Mouse (Mus musculus) ES-CJ7 (cell line): ENCODE results near the gene Acss3.
A peak's percentile ranks its signal among the peaks of the same experiment; 100 is the strongest.

Source experiments
- DNase-seq: peaks from one replicate; pipeline ENCODE4 v3.0.0; 2011; ENCODE audit warnings: low read depth, low spot score

The Acss3 gene

GRCm38 (mm10) chr10:107123529-107124335 is at the start of gene Acss3:
TSS of gene Acss3 (minus strand) at chr10:107123668.
- peak; percentile 63 for DNase-seq

- DNase-seq = no peak
Observed at GRCm38 (mm10) chr10:107172003-107172689, 48.7 kb upstream of the Acss3 start.

DNA sequence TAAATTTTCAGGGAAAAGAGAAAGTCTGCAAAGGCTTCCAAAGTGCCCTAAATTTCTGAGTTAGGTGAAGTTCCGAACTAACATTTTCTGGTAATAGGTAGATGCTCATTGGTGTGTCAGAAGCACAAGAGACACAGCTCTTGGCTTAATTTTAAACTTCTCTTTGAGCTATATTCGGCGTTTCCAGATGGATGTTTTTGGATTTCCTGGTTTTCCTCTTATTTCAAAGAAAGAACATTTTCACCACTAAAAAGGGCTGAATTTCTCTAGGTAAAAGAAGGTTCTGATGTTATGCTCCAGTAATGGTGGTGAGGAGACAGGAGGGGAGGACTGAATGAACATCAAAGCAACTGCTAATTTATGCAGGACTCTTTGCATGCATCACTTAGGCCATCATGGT is 43.0 kb upstream of the Acss3 start:
- no peak for DNase-seq

DNA sequence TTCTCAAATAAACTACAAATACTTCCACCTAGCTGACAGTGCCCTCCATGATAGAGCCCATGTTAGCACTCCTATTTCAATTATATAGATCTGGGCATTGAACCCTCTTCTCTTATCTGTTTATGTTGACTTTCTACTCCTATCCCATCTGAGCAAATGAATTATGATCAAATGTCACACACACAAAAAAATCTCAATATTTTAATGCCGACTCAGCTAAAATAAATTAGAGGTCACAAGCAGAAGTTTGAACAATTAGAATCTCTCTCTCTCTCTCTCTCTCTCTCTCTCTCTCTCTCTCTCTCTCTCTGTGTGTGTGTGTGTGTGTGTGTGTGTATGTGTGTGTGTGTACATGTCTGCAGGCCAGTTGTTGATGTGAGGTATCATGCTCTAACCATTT is 25.3 kb upstream of the Acss3 start:
- DNase-seq = no peak

DNA sequence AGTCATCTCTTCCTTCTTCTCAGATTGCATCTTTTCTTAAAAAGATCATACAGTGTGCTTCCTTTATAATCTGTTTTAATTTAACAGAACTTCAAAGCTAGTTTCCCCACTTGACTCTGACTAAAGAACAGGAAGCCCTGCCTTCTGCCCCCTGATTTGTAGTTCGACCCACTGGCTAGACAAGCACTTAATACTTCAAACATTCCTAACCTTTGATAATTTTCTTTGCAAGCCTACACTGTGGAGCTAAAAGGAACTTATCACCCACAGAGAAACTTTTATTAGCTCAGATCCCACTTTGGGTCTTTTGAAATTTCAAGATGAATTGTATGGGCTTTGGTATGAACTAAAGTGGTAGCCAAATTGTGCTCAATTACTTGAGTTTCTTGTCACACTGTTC is 20.5 kb upstream of the Acss3 start:
- DNase-seq = no peak

GRCm38 (mm10) chr10:107142910-107143309 is 19.4 kb upstream of the Acss3 start:
- no peak for DNase-seq

DNA sequence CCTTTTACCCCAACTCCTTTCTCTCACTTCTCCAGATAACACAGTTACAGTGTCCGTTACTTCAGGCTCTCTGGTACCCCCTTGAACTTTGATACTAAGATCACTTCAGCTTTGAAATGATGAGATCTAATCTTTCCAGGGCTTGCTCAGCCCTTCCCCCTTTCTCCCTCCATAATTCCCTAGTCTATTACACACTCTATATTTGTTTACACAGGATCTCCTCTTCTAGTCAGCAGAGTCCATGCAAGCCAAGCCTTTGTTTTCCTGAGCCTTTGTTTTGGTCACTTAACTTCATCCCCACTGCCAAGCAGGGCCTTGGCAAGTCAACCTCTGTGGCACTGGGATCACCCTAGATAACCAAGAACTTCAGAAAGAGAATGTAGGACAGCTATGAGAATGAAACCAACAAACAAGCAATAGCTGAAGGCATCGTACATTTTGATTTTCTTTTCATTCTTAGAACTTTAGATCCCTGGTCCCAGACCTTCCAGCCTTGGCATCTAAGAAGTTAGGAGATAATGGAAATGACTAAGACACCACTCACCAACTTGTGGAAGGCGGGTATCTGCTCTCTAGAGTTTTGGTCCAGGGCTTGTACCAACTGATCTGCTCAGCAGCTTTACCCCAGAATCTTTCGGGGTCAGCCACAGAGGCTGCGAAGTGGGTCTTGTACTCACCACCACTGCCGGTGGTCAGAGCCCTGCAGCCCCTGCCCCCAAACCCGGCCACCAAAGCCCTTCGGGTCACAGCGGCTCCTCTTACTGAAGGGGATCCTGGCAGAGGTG is 532 bp downstream of the Acss3 start:
- no peak for DNase-seq

DNA sequence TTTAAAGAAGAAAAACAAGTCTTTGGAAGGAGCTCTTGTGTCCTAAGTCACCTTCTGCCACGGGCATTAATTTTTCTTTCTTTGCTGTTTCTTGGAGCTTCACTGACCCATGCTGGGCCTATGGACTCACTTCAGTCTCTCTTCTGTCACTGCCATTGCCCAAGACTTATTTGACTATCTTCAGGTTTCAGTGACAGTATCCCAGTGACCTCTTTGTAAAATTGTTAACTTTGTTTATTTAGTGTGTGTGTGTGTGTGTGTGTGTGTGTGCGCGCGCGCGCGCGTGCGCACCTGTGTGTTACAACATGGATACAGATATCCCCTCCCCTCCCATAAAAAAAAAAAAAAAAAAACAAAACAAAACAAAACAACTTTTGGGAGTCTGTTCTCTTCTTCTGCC is 2.2 kb downstream of the Acss3 start:
- no peak for DNase-seq

DNA sequence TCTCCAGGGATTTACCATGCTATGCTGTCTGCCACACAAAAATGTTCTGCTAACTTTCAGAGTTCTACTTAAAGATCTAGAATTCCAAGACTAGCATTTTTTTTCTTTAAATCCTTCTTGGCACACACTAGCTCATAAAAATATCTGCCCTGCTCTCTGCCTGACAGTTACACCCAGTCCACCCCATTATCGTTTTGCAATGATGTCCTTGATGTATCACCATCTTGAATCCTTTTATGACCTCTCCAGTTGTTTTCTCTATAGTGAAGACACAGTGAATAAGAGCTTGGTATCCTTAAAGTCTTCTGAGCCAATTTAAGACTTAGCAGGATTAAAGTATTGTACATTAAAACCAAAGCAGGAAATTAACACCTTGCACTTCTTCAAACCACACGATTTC is 4.3 kb downstream of the Acss3 start:
- DNase-seq = no peak

DNA sequence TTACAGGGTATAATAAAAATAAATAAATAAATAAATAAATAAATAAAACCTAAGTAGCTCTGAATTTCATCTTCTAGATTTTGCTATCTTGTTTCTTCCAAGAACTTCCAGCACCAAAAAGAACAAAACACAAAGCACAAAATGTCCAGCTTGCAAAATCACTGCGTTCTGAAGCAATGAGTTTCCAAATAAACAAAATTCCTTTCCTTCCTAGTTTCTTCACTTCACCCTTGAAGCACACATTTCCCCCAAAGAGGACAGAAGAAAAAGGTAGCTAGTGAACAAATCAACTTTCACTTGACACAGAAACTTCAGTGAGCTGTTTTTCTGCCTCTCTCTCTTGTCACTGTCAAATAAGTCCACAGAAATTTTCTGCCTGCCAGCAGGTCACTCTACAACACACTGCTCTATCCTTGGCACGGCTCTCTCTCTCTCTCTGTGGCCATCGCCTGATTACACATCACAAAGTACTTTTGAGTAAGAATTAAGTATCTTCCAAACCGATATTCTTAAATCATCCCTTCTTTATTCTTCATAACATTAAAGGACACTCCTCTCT is 6.7 kb downstream of the Acss3 start:
- no peak for DNase-seq

GRCm38 (mm10) chr10:107115930-107116642 is 7.4 kb downstream of the Acss3 start:
- DNase-seq = no peak

GRCm38 (mm10) chr10:107115121-107115520 is 8.3 kb downstream of the Acss3 start:
- no peak for DNase-seq

DNA sequence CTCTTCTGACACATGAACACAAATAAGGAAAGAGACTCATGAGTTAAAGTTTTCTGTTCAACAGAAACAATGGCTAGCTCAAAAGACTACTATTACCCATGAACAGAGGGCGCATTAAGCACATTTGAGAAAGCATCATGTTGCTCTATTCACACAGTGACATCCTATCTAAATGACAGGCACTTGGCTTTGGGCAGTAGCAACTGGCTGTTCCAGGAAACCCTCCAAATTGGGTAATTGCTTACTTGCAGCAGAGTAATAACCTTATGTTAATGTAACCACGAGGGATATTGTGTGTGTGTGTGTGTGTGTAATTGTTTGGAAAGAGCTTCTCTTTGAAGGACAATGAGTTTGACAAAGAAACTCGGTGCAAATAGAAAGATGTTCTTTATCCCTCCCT is 29.0 kb downstream of the Acss3 start:
- no peak for DNase-seq

- DNase-seq = no peak
Observed at GRCm38 (mm10) chr10:107053846-107054624, 69.4 kb downstream of the Acss3 start.

GRCm38 (mm10) chr10:107050489-107050888 is 73.0 kb downstream of the Acss3 start:
- no peak for DNase-seq

- DNase-seq = no peak
Observed at GRCm38 (mm10) chr10:107042656-107043055, 80.8 kb downstream of the Acss3 start.

DNA sequence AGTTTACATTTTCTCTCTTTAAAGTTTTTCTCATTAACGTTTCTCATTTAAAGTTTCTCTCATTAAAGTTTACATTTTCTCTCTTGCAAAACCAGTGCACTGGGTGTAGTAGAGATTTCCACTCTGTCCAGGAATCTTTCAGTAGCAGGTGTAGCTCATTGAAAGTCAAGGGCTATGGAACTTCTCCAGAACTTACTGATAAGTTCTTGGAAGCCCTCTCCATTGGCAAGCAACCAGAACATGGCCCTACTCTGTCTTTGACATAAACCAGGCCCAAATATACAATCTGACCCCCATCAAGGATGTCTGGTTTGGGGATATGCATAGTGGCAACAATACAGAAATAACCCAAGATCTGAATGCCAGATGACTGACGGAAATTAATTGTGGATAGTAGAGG is 82.6 kb downstream of the Acss3 start:
- no peak for DNase-seq

DNA sequence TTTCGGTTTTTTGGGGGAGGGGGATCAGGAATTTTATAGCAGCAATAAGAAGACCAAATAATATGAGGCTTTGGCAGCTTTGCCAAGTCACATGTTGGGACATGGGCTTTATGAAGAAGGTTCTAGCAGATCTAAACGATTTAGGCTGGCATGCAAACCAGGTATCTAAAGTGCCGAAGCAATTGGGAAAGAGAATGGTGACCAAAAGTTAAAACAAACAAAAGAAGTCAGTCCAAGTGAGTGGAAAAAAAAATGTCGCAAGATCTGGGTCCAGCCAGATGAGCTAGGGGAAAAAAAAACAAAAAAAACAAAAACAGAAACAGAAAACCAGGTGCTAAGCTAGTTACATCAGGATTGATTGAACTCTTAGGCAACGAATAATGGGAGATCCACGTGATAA is 83.1 kb downstream of the Acss3 start:
- DNase-seq = no peak

DNA sequence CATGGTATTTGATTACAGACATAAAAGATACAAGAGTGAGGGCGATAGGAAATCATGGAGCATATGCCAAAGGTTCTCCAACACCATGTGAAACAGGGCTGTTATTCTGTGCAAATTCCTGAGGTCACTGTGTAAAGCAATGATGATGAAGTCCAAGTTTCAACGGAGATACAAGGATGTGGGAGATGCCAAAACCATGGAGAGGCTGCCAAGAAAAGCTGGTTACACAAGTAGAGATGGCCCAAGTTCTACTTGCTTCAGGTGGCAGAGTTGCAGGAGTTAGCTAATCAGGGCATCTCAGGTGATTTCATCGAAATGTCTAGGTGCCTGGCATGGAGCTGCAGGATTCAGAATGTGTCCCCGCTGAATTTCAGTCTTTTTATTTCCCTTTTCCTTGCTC is 84.3 kb downstream of the Acss3 start:
- DNase-seq = no peak

GRCm38 (mm10) chr10:107024254-107024653 is 99.2 kb downstream of the Acss3 start:
- no peak for DNase-seq

DNA sequence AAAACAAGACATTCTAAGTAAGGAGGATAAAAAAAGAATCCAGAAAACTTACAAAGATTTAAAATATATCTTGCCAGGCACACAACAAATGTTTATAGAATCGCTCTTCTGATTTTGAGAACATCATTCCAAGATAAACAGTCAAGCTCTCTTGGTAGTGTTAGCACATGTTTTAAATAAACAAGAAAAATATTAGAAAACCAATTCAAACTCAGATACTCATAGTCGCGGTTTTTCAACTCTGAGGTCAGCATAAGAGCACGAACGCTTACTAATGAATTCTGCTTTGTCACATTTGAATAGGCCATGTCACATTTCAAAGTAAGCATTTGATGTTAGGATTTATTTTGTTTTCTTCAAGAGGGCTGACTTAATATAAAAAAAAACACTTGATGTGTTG is 102.3 kb downstream of the Acss3 start:
- DNase-seq = no peak
